Mouse (Mus musculus): ENCODE results near the gene Fahd1.

- TF ChIP-seq CTCF (IDR thresholded peaks at IDR 0.05; ENCODE audit: insufficient read depth, low read length) (no peak), POLR2A (IDR thresholded peaks at IDR 0.05; ENCODE audit: borderline replicate concordance, extremely low read depth, low read depth, low read length) (no peak)
Observed at GRCm38 (mm10) chr17:24874989-24875388, 24.8 kb upstream of the Fahd1 start.

Measured in lung, adult 2 months (tissue).